Mouse (Mus musculus) ES-Bruce4 (cell line): ENCODE measurements around the gene Rasa2.

ENCODE experiments used
- CTCF ChIP-seq: IDR thresholded peaks from one replicate; pipeline ENCODE4 v1.8.1; 2011; ENCODE audit warnings: low read depth, low read length
- EP300 ChIP-seq: IDR thresholded peaks from 2 replicates; pipeline ENCODE4 v1.6.1; 2011; ENCODE audit warnings: low read depth, low read length; ENCODE audit not compliant: insufficient read depth
- POLR2A ChIP-seq: IDR thresholded peaks from one replicate; pipeline ENCODE4 v1.8.1; 2011; ENCODE audit warnings: low read length; ENCODE audit not compliant: insufficient read depth

DNA sequence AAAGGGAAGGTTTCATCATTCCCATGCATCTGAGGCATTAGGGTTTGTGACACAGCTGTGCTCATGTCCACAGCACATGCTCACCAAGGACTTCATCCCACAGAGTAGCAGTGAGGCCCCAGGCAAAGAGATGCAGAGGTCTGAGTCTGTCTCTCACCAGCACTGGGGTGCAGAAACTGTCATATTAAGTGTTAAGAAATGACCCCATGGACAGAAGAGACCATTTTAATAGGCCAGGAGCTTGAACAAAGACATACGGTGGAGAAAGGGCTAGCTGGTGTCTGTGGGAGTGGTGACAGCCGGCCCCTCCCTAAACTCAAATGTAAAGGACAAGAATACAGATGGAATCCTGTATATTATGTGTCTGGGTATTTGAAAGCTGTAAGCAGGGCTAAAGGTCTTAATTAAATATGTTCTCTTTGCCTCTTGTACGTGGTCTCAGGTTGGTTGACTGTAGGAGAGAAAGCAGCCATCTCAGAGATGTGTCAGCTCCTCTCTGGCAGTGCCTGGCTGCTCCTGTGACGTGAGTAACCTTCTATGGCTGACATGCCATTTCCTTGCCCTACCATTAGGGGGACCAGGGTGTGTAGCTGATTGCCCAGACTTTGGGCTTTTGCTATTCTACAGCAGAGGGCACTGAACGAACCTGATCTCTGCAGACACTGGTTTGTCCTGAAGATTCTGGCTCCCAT lies 43.8 kb upstream of the Rasa2 start:
- TF ChIP-seq POLR2A (no peak), CTCF (peak; percentile 60), EP300 (no peak)
